Mouse (Mus musculus): ENCODE measurements around the gene Chst8. TPM values are rescaled to one million over a fixed set of nuclear protein-coding genes. Genes with fewer than 3 reads are reported as not detected.

The Chst8 gene
- polyA plus RNA-seq, 1 experiment from 2014 or later, result 18.9 TPM

DNA sequence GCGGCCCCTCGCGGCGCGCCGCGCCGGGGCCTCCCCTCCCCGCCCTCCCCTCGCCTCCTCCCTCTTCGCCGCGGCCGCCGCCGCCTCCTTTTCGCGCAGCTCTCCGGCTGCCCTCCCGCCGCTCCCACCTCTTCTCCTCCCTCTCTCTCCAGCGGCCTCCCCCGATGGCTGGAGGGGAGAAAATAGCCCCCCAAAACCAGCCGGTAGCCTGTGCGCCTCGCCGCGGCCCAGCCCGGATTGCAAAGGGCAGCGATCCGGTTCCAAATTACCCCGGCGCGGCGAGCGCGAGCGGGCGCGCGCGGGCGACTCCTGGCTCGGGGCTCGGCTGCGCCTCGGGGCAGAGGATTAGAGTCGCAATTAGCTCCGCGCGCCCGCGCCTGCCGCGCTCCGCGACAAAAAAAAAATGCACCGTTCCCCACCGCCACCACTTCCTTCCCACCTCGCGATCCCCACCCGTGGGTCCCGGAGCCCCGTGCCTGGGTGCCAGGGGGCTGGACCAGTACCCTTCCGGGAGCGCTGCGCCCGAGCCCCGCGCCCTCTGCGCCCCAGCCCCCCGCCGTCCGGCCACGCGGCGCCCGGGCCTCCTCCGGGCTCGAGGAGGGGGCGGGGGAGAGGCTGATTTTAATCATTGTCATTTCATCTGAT, 157.9 kb downstream of the Chst8 start:
- peaks cover 11% of the 10 kb centered on the region for H3K36me3 ChIP-seq
- ATAC-seq (ENCODE audit: low FRiP score, low read depth), result peak; percentile 38
- peak overlapping the region; percentile 88 for H3K4me2 ChIP-seq (replicated peaks)
- no peaks in the 10 kb centered on the region for H3K9me3 ChIP-seq
- peak overlapping the region; percentile 97 for H3K9ac ChIP-seq (replicated peaks)
- peak overlapping the region; percentile 92 for H3K4me3 ChIP-seq
- peak overlapping the region; percentile 99 for H3K27ac ChIP-seq (replicated peaks)
- H3K27me3 ChIP-seq, result 0 out of 2 replicates have a peak, but pooled peaks cover 4% of the 10 kb centered on the region
- under 1% methylated on average over 45 of the region's 81 CpGs for WGBS
- peaks cover 36% of the 10 kb centered on the region for H3K4me1 ChIP-seq

GRCm38 (mm10) chr7:34653731-34654440, 158.6 kb downstream of the Chst8 start:
- peak overlapping the region; percentile 99 for H3K27ac ChIP-seq (replicated peaks)
- H3K4me1 ChIP-seq, result peaks cover 38% of the 10 kb centered on the region
- peaks cover 17% of the 10 kb centered on the region for H3K36me3 ChIP-seq
- no peaks in the 10 kb centered on the region for H3K9me3 ChIP-seq
- ATAC-seq (ENCODE audit: low FRiP score, low read depth), result peak; percentile 57
- peak overlapping the region; percentile 97 for H3K9ac ChIP-seq (replicated peaks)
- peak overlapping the region; percentile 88 for H3K4me2 ChIP-seq (replicated peaks)
- H3K27me3 ChIP-seq, result 0 out of 2 replicates have a peak, but pooled peaks cover 4% of the 10 kb centered on the region
- WGBS, result under 1% methylated on average over 59 of the region's 64 CpGs
- peak overlapping the region; percentile 92 for H3K4me3 ChIP-seq

- Histone ChIP-seq H3K4me3 (peak overlapping the region; percentile 92), H3K4me1 (peaks cover 41% of the 10 kb centered on the region), H3K9me3 (no peaks in the 10 kb centered on the region), H3K36me3 (peaks cover 27% of the 10 kb centered on the region), H3K27me3 (0 out of 2 replicates have a peak, but pooled peaks cover 4% of the 10 kb centered on the region), H3K27ac (replicated peaks) (peak overlapping the region; percentile 99), H3K4me2 (replicated peaks) (peak overlapping the region; percentile 88), H3K9ac (replicated peaks) (peak overlapping the region; percentile 97)
- ATAC-seq (ENCODE audit: low FRiP score, low read depth), result no peak
- under 1% methylated on average over 48 of the region's 48 CpGs for WGBS
Measured at GRCm38 (mm10) chr7:34652751-34653502, 159.6 kb downstream of the Chst8 start.

GRCm38 (mm10) chr7:34651381-34651780, 161.1 kb downstream of the Chst8 start:
- H3K9me3 ChIP-seq, result no peaks in the 10 kb centered on the region
- peak overlapping the region; percentile 24 for H3K9ac ChIP-seq (replicated peaks)
- 0 out of 2 replicates have a peak, but pooled peaks cover 4% of the 10 kb centered on the region for H3K27me3 ChIP-seq
- H3K36me3 ChIP-seq, result peaks cover 43% of the 10 kb centered on the region
- peak overlapping the region; percentile 88 for H3K4me2 ChIP-seq (replicated peaks)
- WGBS, result 43% methylated on average over 2 of the region's 2 CpGs
- peak overlapping the region; percentile 92 for H3K4me3 ChIP-seq
- peaks cover 42% of the 10 kb centered on the region for H3K4me1 ChIP-seq
- no peak for ATAC-seq (ENCODE audit: low FRiP score, low read depth)
- peak overlapping the region; percentile 58 for H3K27ac ChIP-seq (replicated peaks)

GRCm38 (mm10) chr7:34647052-34647451, 165.5 kb downstream of the Chst8 start:
- H3K4me2 ChIP-seq (replicated peaks), result no peak overlapping the region
- H3K4me3 ChIP-seq, result no peak overlapping the region
- H3K27ac ChIP-seq (replicated peaks), result no peak overlapping the region
- no peaks in the 10 kb centered on the region for H3K27me3 ChIP-seq
- WGBS, result 89% methylated on average over 9 of the region's 9 CpGs
- H3K9me3 ChIP-seq, result no peaks in the 10 kb centered on the region
- no peak overlapping the region for H3K9ac ChIP-seq (replicated peaks)
- peaks cover 86% of the 10 kb centered on the region for H3K36me3 ChIP-seq
- no peak for ATAC-seq (ENCODE audit: low FRiP score, low read depth)
- H3K4me1 ChIP-seq, result peaks cover 28% of the 10 kb centered on the region

GRCm38 (mm10) chr7:34646144-34646795, 166.2 kb downstream of the Chst8 start:
- Histone ChIP-seq H3K9ac (replicated peaks) (no peak overlapping the region), H3K36me3 (peaks cover 93% of the 10 kb centered on the region), H3K4me2 (replicated peaks) (no peak overlapping the region), H3K4me1 (peaks cover 20% of the 10 kb centered on the region), H3K27ac (replicated peaks) (no peak overlapping the region), H3K27me3 (no peaks in the 10 kb centered on the region), H3K9me3 (no peaks in the 10 kb centered on the region), H3K4me3 (no peak overlapping the region)
- WGBS, result 89% methylated on average over 12 of the region's 12 CpGs
- ATAC-seq (ENCODE audit: low FRiP score, low read depth), result no peak

- Histone ChIP-seq H3K36me3 (peaks cover 96% of the 10 kb centered on the region), H3K9me3 (no peaks in the 10 kb centered on the region), H3K27ac (replicated peaks) (no peak overlapping the region), H3K4me2 (replicated peaks) (no peak overlapping the region), H3K27me3 (no peaks in the 10 kb centered on the region), H3K9ac (replicated peaks) (no peak overlapping the region), H3K4me3 (no peak overlapping the region), H3K4me1 (peaks cover 14% of the 10 kb centered on the region)
- 87% methylated on average over 2 of the region's 2 CpGs for WGBS
- no peak for ATAC-seq (ENCODE audit: low FRiP score, low read depth)
Measured at GRCm38 (mm10) chr7:34645623-34646022, 166.9 kb downstream of the Chst8 start.

DNA sequence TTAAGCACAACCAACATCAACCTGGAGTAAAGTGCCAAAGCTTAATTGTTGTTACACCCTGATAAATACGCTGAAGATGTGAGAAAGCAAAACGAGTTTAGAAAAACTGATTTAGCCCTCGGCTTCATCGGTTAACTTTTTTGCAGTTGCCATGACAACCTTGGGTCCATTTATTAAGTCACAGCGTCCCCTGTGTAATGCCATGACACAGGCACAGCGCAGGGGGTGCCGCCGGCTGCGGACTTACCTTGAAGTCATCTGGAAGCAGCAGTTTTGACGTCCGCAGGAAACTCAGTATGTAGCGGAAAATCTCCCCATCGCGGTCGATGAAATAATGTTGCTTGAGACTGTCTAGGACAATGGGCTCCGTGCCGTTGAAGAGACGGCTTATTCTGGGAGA, 167.9 kb downstream of the Chst8 start:
- H3K36me3 ChIP-seq, result peaks cover 100% of the 10 kb centered on the region

DNA sequence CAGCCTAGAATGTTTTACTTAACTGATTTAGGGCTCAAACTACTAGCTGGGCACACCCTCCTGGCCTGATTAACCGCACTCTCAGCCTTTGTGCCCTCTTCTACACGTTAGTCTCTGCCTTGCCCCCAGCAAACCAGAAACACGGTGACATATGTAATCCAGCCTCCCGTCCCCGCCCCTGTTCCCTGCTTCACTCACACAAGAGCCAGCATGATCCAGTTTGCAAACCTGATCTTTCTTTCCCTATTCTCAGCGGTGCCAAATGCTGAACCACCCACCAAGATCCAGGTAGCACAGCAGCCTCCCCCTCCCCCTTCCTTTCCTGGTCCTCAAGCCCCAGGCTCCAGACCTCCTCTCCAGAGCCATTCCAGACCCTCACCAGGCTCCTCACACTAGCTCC, 169.2 kb downstream of the Chst8 start:
- H3K4me2 ChIP-seq (replicated peaks), result no peak overlapping the region
- H3K27ac ChIP-seq (replicated peaks), result no peak overlapping the region
- 0 out of 2 replicates have a peak, but pooled peaks cover 5% of the 10 kb centered on the region for H3K4me1 ChIP-seq
- H3K27me3 ChIP-seq, result no peaks in the 10 kb centered on the region
- no peak overlapping the region for H3K4me3 ChIP-seq
- ATAC-seq (ENCODE audit: low FRiP score, low read depth), result no peak
- peaks cover 100% of the 10 kb centered on the region for H3K36me3 ChIP-seq
- 83% methylated on average over 6 of the region's 6 CpGs for WGBS
- 0 out of 2 replicates have a peak overlapping the region, but pooled peaks have one; percentile 24 for H3K9ac ChIP-seq (replicated peaks)
- no peaks in the 10 kb centered on the region for H3K9me3 ChIP-seq

More for the DNA sequence above, 167.9 kb downstream of the Chst8 start:
- H3K4me2 ChIP-seq (replicated peaks), result no peak overlapping the region
- H3K27ac ChIP-seq (replicated peaks), result no peak overlapping the region
- 82% methylated on average over 18 of the region's 18 CpGs for WGBS
- H3K9me3 ChIP-seq, result no peaks in the 10 kb centered on the region
- ATAC-seq (ENCODE audit: low FRiP score, low read depth), result no peak
- no peak overlapping the region for H3K4me3 ChIP-seq
- H3K9ac ChIP-seq (replicated peaks), result no peak overlapping the region
- H3K27me3 ChIP-seq, result no peaks in the 10 kb centered on the region
- peaks cover 8% of the 10 kb centered on the region; the same call in 1 of the 2 replicates for H3K4me1 ChIP-seq

GRCm38 (mm10) chr7:34641968-34642367, 170.5 kb downstream of the Chst8 start:
- H3K4me1 ChIP-seq, result no peaks in the 10 kb centered on the region
- H3K9me3 ChIP-seq, result no peaks in the 10 kb centered on the region
- no peak overlapping the region for H3K4me3 ChIP-seq
- no peak overlapping the region for H3K4me2 ChIP-seq (replicated peaks)
- 92% methylated on average over 13 of the region's 13 CpGs for WGBS
- H3K36me3 ChIP-seq, result peaks cover 90% of the 10 kb centered on the region
- no peak for ATAC-seq (ENCODE audit: low FRiP score, low read depth)
- no peak overlapping the region; the same call in 1 of the 2 replicates for H3K27ac ChIP-seq (replicated peaks)
- no peak overlapping the region for H3K9ac ChIP-seq (replicated peaks)
- no peaks in the 10 kb centered on the region for H3K27me3 ChIP-seq

- Histone ChIP-seq H3K4me2 (replicated peaks) (no peak overlapping the region), H3K9me3 (no peaks in the 10 kb centered on the region), H3K27ac (replicated peaks) (0 out of 2 replicates have a peak overlapping the region, but pooled peaks have one; percentile 4), H3K27me3 (no peaks in the 10 kb centered on the region), H3K9ac (replicated peaks) (no peak overlapping the region), H3K4me1 (no peaks in the 10 kb centered on the region), H3K4me3 (no peak overlapping the region), H3K36me3 (peaks cover 68% of the 10 kb centered on the region)
- ATAC-seq (ENCODE audit: low FRiP score, low read depth), result no peak
- WGBS, result 87% methylated on average over 11 of the region's 11 CpGs
Measured at GRCm38 (mm10) chr7:34639798-34640197, 172.7 kb downstream of the Chst8 start.
